Mouse (Mus musculus): ENCODE data around the gene 4930442H23Rik.
"Not testable (repeated sequence)": the region's sequence is repeated elsewhere in the genome, so short reads cannot be mapped to it uniquely, and the experiment has no call there.

DNA sequence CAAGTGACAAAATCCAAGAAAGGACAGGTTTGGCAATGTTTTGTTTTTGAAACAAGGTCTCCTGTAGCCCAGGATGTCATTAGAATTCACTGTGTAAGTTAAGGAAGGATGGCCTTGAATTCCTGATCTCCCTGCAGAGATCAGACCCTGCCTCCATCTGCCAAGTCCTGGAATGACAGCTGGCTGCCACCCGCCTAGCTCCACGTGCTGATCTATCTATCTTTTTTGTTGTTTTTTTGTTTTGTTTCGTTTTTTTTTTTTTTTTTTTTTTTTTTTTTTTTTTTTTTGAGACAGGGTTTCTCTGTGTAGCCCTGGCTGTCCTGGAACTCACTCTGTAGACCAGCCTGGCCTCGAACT lies 8.3 kb downstream of the 4930442H23Rik start:
- not testable (repeated sequence) for TF ChIP-seq USF1 (IDR thresholded peaks at IDR 0.05; ENCODE audit: low read depth); MYOD1 (IDR thresholded peaks at IDR 0.05; ENCODE audit: control insufficient read depth, insufficient read length, low read depth); CTCF (IDR thresholded peaks at IDR 0.05; ENCODE audit: control insufficient read depth, insufficient read depth, insufficient read length)
